Mouse (Mus musculus) limb, embryonic 11.5 days (tissue): ENCODE results near the gene Elf1. TPM values are rescaled to one million over a fixed set of nuclear protein-coding genes. Genes with fewer than 3 reads are reported as not detected.
"Not testable (repeated sequence)": the region's sequence is repeated elsewhere in the genome, so short reads cannot be mapped to it uniquely, and the experiment has no call there.

ENCODE experiments used
- ATAC-seq: fragments of 200-750 bp; cut with Nextera tagmentation; 2 replicates; pipeline ENCODE4 v1.8.0; 2017; ENCODE audit warnings: low read depth; ENCODE audit not compliant: insufficient number of reproducible peaks, low FRiP score, low TSS enrichment
- DNase-seq: peaks from one replicate; pipeline ENCODE4 v3.0.0-alpha.2; 2015; ENCODE audit warnings: low spot score
- H3K27ac ChIP-seq: fragments of 300-500 bp; sonication (generic); replicated peaks from 2 replicates; pipeline ENCODE4 v1.5.1; 2014; ENCODE audit warnings: low read depth, mild to moderate bottlenecking, low read length
- H3K27me3 ChIP-seq: fragments of 300-500 bp; sonication (generic); 2 replicates; pipeline ENCODE4 v1.6.1; 2014; ENCODE audit warnings: mild to moderate bottlenecking, low read length, mixed read lengths; ENCODE audit not compliant: control insufficient read depth, insufficient read depth
- H3K36me3 ChIP-seq: fragments of 300-500 bp; sonication (generic); 2 replicates; pipeline ENCODE4 v1.6.1; 2014; ENCODE audit warnings: mild to moderate bottlenecking, low read length, moderate library complexity, mixed read lengths; ENCODE audit not compliant: control insufficient read depth, insufficient read depth
- H3K4me1 ChIP-seq: fragments of 300-500 bp; sonication (generic); 2 replicates; pipeline ENCODE4 v1.6.1; 2014; ENCODE audit warnings: low read length, mixed read lengths; ENCODE audit not compliant: control insufficient read depth, insufficient read depth
- H3K4me2 ChIP-seq: fragments of 300-500 bp; sonication (generic); 2 replicates; pipeline ENCODE4 v1.6.1; 2014; ENCODE audit warnings: low read depth, mild to moderate bottlenecking, moderate library complexity; ENCODE audit not compliant: severe bottlenecking
- H3K4me3 ChIP-seq: fragments of 300-500 bp; sonication (generic); 2 replicates; pipeline ENCODE4 v1.5.1; 2014; ENCODE audit warnings: low read depth, low read length
- H3K9ac ChIP-seq: fragments of 300-500 bp; sonication (generic); 2 replicates; pipeline ENCODE4 v1.6.1; 2014; ENCODE audit warnings: mild to moderate bottlenecking, low read length
- H3K9me3 ChIP-seq: fragments of 300-500 bp; sonication (generic); 2 replicates; pipeline ENCODE4 v1.6.1; 2016; ENCODE audit warnings: low read length; ENCODE audit not compliant: control insufficient read depth
- WGBS: fragments of 180-500 bp; shearing (Covaris S2); extraction: QIAGEN DNeasy Blood & Tissue Kit; methylation state at CpG from one replicate; pipeline ENCODE4 v1.1.7; 2014; 5-methylcytosine and 5-hydroxymethylcytosine counted together
- polyA plus RNA-seq: library from polyadenylated mRNA; unstranded; fragments of >200 nt; fragmentation: Nextera tagmentation; extraction: Ambion mirVana; gene quantifications from 2 replicates; pipeline ENCODE4 v1.2.1, GENCODE M21; 2014

The Elf1 gene
- polyA plus RNA-seq: 7.5 and 7.8 TPM in 2 replicates

DNA sequence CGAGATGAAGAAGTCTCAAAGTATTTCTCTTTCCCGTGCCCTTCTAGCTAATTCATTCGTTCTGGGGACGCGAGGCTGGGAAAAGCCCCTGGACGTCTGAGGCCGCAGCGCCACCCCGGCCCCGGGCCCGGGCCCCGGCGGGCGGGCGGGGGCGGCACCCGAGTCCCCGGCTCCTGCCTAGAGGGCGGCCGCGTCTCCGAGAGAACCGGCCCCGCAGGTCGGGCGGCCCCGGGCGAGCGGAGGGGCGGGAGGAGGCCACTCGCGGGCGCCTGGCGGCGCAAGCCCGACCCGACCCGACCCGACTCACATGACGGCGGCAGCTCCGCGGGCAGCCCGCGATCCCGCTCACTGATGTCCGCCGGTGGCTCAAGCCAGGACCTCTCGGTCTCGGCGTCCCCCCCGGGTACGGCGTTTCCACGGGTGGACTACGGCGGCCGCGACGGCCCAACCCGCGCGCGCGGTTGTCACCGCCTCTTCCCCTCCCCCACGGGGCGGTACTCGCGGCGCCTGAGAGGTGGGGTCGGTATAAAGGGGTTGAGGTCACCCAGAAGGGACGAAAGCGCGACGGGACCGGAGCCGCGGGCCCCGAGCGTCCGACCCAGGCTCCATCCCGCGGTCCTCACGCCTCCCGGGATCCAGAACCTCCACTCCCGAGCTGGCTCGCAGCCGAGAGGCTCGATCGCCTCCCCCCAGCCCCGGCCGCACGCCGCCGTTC lies at the start of gene Elf1:
Gene Elf1, plus strand, starts transcription at position 571 of the 715 bp plus-strand sequence.
- peak within 1 kb of the TSS; percentile 98 for H3K9ac ChIP-seq
- peaks cover 6% of the 10 kb centered on the region; the same call in 1 of the 2 replicates for H3K36me3 ChIP-seq
- H3K4me2 ChIP-seq: peak within 1 kb of the TSS; percentile 66
- under 1% methylated on average over 44 of the region's 96 CpGs for WGBS
- peaks cover 15% of the 10 kb centered on the region for H3K4me1 ChIP-seq
- peak within 1 kb of the TSS; percentile 85 for H3K4me3 ChIP-seq
- H3K9me3 ChIP-seq: no peaks in the 10 kb centered on the region
- no peaks in the 10 kb centered on the region for H3K27me3 ChIP-seq
- DNase-seq (peak; percentile 93), ATAC-seq (peak; percentile 84)
- H3K27ac ChIP-seq: peak within 1 kb of the TSS; percentile 99

DNA sequence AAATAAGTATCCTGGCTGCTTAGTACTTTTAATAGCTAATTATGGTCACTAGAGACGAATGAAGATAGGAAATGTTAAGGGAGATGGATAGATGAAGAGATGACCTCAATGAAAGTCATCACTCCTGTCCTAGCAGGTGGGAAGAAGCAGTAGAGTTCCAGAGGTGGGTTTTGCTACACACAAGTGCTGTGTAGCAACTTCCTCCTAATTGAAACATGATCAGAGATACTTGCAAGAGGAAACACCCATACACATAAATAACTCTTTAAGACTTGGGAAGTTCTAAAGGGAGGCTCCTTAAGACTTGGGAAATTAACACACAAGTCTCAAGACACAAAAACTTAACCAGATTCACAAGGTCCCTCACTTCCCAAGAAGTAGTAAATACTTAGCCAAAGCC lies 46.9 kb upstream of the Elf1 start:
- Histone ChIP-seq H3K9ac (no peak overlapping the region), H3K4me3 (no peak overlapping the region), H3K4me2 (no peak overlapping the region), H3K36me3 (no peaks in the 10 kb centered on the region), H3K4me1 (no peaks in the 10 kb centered on the region), H3K27ac (no peak overlapping the region), H3K27me3 (no peaks in the 10 kb centered on the region), H3K9me3 (no peaks in the 10 kb centered on the region)
- ATAC-seq (no peak), DNase-seq (no peak)
- 81% methylated on average over 1 of the region's 1 CpGs for WGBS

DNA sequence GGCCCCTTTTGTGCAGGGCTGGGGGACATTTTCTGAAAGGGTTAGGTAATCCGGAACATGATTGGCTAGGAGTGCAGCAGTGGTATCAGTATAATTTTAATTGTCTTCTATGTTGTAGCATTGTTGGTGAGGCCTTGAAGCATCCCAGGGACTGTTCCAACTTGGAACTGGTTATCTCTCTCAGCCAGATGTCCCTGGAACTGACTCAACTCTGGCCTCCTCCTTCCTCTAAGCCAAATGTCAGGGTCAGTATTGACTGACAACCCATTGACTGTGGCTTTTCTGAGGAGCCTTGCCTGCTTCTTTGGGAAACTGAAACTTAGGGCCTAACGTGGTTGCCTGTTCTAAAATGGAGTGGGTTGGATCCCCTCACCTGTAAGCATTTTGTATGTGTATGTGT lies 40.3 kb upstream of the Elf1 start:
- H3K9me3 ChIP-seq: no peaks in the 10 kb centered on the region
- ATAC-seq: no peak
- H3K4me3 ChIP-seq: no peak overlapping the region

DNA sequence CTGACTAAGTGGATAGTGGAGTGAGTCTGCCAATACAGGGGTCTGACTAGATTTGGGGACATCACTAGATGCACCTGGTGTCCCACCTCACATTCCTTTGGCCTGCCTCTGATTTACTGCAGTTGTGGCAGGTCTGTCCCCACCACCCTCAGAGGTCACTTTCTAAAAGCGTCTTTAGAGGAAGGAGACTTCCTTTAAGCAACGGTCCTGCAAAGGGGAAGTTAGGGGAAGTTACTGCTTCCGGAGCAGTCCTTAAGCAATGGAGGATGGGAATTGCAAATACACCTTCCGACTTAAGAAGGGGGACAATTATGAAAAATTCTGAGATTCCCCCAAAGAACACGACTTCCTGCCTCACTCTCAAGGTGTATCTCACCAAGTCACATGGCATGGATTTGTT lies 39.6 kb upstream of the Elf1 start:
- DNase-seq (no peak), ATAC-seq (no peak)
- H3K36me3 ChIP-seq: no peaks in the 10 kb centered on the region
- H3K4me1 ChIP-seq: no peaks in the 10 kb centered on the region
- H3K9ac ChIP-seq: no peak overlapping the region
- 88% methylated on average over 5 of the region's 5 CpGs for WGBS
- H3K4me2 ChIP-seq: no peak overlapping the region
- no peaks in the 10 kb centered on the region for H3K9me3 ChIP-seq
- no peaks in the 10 kb centered on the region for H3K27me3 ChIP-seq
- no peak overlapping the region for H3K4me3 ChIP-seq
- H3K27ac ChIP-seq: no peak overlapping the region

More for the DNA sequence above, 40.3 kb upstream of the Elf1 start:
- no peaks in the 10 kb centered on the region for H3K36me3 ChIP-seq
- DNase-seq: no peak
- no peak overlapping the region for H3K27ac ChIP-seq
- H3K4me2 ChIP-seq: no peak overlapping the region
- WGBS: 85% methylated on average over 2 of the region's 2 CpGs
- H3K27me3 ChIP-seq: no peaks in the 10 kb centered on the region
- no peaks in the 10 kb centered on the region for H3K4me1 ChIP-seq
- H3K9ac ChIP-seq: no peak overlapping the region

DNA sequence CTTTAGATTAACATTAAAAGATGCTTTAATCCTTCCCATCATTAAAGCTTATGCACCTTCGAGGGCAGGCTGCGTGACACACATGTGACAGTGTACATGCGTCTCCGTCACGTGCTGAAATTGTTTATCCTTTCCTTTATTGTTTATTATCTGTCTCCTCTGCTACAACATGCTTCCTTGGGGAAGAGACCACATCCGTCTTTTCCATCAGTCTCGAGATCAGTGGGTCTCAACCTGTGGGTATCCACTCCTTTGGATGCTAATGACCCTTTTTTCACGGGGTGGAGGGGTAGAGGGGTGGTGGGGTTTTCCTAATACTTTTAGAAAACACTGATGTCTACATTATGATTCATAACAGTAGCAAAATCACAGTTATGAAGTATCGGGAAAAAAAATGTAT lies 36.4 kb upstream of the Elf1 start:
- Histone ChIP-seq H3K9ac (no peak overlapping the region), H3K4me3 (no peak overlapping the region), H3K36me3 (no peaks in the 10 kb centered on the region), H3K4me2 (no peak overlapping the region), H3K27ac (no peak overlapping the region), H3K27me3 (no peaks in the 10 kb centered on the region), H3K4me1 (no peaks in the 10 kb centered on the region), H3K9me3 (no peaks in the 10 kb centered on the region)
- 89% methylated on average over 9 of the region's 9 CpGs for WGBS
- DNase-seq (no peak), ATAC-seq (no peak)

DNA sequence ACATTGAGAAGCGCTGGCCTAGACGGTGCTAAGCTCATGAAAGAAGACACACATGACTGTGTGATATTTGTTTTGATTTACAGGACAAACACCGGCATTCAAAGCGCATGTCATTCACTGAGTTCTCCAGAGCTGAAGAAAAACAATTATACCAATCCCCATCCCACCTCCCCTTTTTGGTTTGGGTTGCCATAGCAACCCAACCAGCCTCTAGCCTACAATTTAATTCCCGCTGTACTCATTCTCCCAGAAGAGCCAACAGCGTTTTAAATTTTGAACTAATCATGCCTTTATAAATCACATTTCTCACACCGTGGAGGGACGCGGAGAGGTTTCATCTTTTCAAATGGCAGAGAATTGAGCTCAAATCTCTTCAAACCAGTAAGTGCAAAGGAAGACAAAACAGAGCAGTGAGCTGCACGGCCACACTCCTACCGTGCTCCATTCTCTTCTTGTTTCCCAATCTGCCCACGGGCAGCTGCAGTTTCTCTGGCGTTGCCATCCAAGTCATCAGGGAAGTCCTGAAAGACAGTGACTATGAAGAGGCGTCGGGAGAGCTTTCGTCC lies 35.9 kb upstream of the Elf1 start:
- Histone ChIP-seq H3K9ac (no peak overlapping the region), H3K27me3 (no peaks in the 10 kb centered on the region), H3K4me3 (no peak overlapping the region), H3K27ac (no peak overlapping the region), H3K36me3 (no peaks in the 10 kb centered on the region), H3K4me1 (no peaks in the 10 kb centered on the region), H3K4me2 (no peak overlapping the region), H3K9me3 (no peaks in the 10 kb centered on the region)
- 80% methylated on average over 16 of the region's 16 CpGs for WGBS
- DNase-seq (no peak), ATAC-seq (no peak)

DNA sequence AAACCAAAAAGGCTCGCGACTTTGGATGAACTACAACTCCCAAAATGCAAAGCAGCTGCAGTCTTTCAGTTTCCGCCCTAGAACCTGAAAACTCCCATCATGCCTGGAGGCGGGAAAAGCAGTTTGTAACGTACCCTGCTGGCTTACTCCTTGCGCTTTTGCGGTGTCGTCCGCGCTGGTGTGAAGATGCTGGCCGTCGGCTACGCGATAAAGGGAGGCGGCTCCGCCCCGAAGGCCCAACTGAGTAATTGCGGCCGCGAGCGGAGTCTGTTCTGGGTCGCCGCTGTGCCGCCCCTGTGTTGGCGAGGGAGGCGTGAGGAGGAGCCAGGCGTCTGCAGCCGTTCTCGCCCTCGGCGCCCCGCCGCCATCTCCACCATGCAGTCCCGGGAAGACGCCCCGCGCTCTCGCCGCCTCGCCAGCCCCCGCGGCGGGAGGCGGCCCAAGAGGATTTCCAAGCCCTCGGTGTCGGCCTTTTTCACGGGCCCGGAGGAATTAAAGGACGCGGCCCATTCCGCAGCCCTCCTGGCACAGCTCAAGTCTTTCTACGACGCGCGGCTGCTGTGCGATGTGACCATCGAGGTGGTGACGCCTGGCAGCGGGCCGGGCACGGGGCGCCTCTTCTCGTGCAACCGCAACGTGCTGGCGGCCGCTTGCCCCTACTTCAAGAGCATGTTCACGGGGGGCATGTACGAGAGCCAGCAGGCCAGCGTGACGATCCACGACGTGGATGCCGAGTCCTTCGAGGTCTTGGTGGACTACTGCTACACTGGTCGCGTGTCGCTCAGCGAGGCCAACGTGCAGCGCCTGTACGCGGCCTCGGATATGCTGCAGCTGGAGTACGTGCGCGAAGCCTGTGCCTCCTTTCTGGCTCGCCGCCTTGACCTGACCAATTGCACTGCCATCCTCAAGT lies 29.1 kb upstream of the Elf1 start, which contains the start of gene Kbtbd6:
Gene Kbtbd6, plus strand, starts transcription at position 155 of the 910 bp plus-strand sequence.
- not testable (repeated sequence) for H3K9me3 ChIP-seq, H3K4me1 ChIP-seq, H3K36me3 ChIP-seq, H3K27me3 ChIP-seq, H3K27ac ChIP-seq
- 16% methylated on average over 42 of the region's 89 CpGs for WGBS
- DNase-seq: peak; percentile 91
- Histone ChIP-seq H3K9ac (peak within 1 kb of the TSS; percentile 67), H3K4me3 (peak within 1 kb of the TSS; percentile 41), H3K4me2 (peak within 1 kb of the TSS; percentile 58)
- peak; percentile 85 for ATAC-seq

DNA sequence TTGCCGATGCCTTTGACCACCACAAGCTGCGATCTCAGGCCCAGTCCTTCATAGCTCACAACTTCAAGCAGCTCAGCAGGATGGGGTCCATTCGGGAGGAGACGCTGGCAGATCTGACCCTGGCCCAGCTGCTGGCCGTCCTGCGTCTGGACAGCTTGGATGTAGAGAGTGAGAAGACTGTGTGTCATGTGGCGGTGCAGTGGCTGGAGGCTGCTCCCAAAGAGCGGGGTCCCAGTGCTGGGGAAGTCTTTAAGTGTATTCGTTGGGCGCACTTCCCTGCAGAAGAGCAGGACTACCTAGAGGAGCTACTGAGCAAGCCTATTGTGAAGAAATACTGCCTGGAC lies 28.4 kb upstream of the Elf1 start:
- WGBS: 97% methylated on average over 7 of the region's 10 CpGs
- not testable (repeated sequence) for H3K4me1 ChIP-seq, H3K36me3 ChIP-seq, H3K4me3 ChIP-seq, H3K27me3 ChIP-seq, H3K27ac ChIP-seq, H3K9ac ChIP-seq, ATAC-seq, H3K9me3 ChIP-seq, DNase-seq, H3K4me2 ChIP-seq
